Mouse (Mus musculus) lung, postnatal 0 days (tissue): ENCODE data around the gene Pdgfb.

Experiments used
- CTCF ChIP-seq: IDR thresholded peaks from 2 replicates; pipeline ENCODE4 v1.5.1; 2016; ENCODE audit warnings: antibody characterized with exemption, mild to moderate bottlenecking
- EP300 ChIP-seq: IDR thresholded peaks from 2 replicates; pipeline ENCODE4 v1.6.1; 2016; ENCODE audit warnings: antibody characterized with exemption, mild to moderate bottlenecking, control low read depth

DNA sequence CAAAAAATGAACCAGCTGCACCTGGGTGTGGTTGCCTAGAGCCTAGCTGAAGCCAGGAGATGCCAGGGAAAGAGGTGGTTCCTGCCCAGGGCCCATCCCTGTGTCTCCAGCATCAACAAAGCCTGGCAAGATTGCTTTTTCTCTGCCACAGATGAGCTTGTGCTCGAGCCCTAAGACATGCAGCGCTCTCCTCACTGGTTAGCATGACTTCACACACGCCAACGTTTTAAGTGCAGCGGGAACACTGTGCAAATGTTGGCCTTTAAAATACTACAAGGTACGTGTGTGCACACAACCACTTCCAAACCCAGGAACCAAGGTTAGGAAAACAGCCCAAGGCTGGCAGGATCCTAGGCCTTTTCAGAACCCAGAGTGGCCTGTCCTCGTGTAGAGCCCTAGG lies 4.4 kb upstream of the Pdgfb start:
- TF ChIP-seq EP300 = no peak
- TF ChIP-seq CTCF = no peak
